Mouse (Mus musculus) CH12.LX (cell line): ENCODE results near the gene Dck. TPM values are rescaled to one million over a fixed set of nuclear protein-coding genes. Genes with fewer than 3 reads are reported as not detected.

ENCODE experiments used
- DNase-seq: peaks from one replicate; pipeline ENCODE4 v3.0.0-alpha.2; 2013; ENCODE audit errors: extremely low read depth
- H3K27ac ChIP-seq: 2 replicates; pipeline ENCODE4 v1.5.1; 2012; ENCODE audit warnings: low read depth, mild to moderate bottlenecking, control low read depth, moderate library complexity; ENCODE audit not compliant: insufficient read depth
- H3K27me3 ChIP-seq: replicated peaks from 2 replicates; pipeline ENCODE3; 2012; ENCODE audit warnings: inconsistent platforms
- H3K36me3 ChIP-seq, 2 experiments: replicated peaks in 1 of 2; 2 replicates each; pipeline versions ENCODE3 to v1.6.1; 2012; ENCODE audit warnings: inconsistent platforms in 1 of 2, low read length in 1 of 2, mild to moderate bottlenecking in 1 of 2, mixed read lengths in 1 of 2, moderate library complexity in 1 of 2; ENCODE audit not compliant: control insufficient read depth in 1 of 2, insufficient read depth in 1 of 2
- H3K4me1 ChIP-seq, 2 experiments: 2 replicates each; pipeline ENCODE4 v1.6.1; 2012; ENCODE audit warnings: inconsistent platforms in 1 of 2, moderate library complexity in 1 of 2; ENCODE audit not compliant: insufficient read depth in 2 of 2, control insufficient read depth in 1 of 2
- H3K4me2 ChIP-seq: 2 replicates; pipeline ENCODE4 v1.6.1; 2012; ENCODE audit warnings: low read depth, mild to moderate bottlenecking, control low read depth; ENCODE audit not compliant: poor library complexity, insufficient read depth, severe bottlenecking
- H3K4me3 ChIP-seq, 3 experiments: fragments of 150-350 bp in 1 of 3; sonication (generic) in 1 of 3; replicated peaks in 1 of 3; 2 replicates each; pipeline versions ENCODE3 to v1.5.1; 2011 to 2012; ENCODE audit warnings: low read depth in 2 of 3, low read length in 2 of 3, mild to moderate bottlenecking in 2 of 3, moderate library complexity in 2 of 3, control low read depth in 1 of 3, improper control_type of control experiment in 1 of 3, inconsistent platforms in 1 of 3, mixed read lengths in 1 of 3; ENCODE audit not compliant: poor library complexity in 1 of 3
- H3K79me2 ChIP-seq: replicated peaks from 2 replicates; pipeline ENCODE4 v1.6.1; 2012; ENCODE audit warnings: mild to moderate bottlenecking, moderate library complexity; ENCODE audit not compliant: control insufficient read depth, poor library complexity, insufficient read depth, severe bottlenecking; ENCODE audit errors: extremely low read depth
- H3K9ac ChIP-seq: 2 replicates; pipeline ENCODE4 v1.6.1; 2012; ENCODE audit warnings: low read depth, mild to moderate bottlenecking, control low read depth, moderate library complexity; ENCODE audit not compliant: insufficient read depth
- H3K9me3 ChIP-seq: replicated peaks from 2 replicates; pipeline ENCODE3; 2012; ENCODE audit warnings: low read length, inconsistent platforms, mixed read lengths
- BHLHE40 ChIP-seq: IDR thresholded peaks from 2 replicates; pipeline ENCODE4 v1.6.1; 2011; ENCODE audit warnings: mild to moderate bottlenecking, low read depth, low read length, improper control_type of control experiment
- CHD1 ChIP-seq: IDR thresholded peaks from 2 replicates; pipeline ENCODE4 v1.6.1; 2012; ENCODE audit warnings: low read depth, low read length, improper control_type of control experiment, inconsistent platforms
- CHD2 ChIP-seq: IDR thresholded peaks from 2 replicates; pipeline ENCODE4 v1.6.1; 2011; ENCODE audit warnings: low read length, improper control_type of control experiment
- E2F4 ChIP-seq: IDR thresholded peaks from 2 replicates; pipeline ENCODE4 v1.6.1; 2011; ENCODE audit warnings: low read depth, low read length, improper control_type of control experiment; ENCODE audit not compliant: insufficient replicate concordance
- ELF1 ChIP-seq: IDR thresholded peaks from 2 replicates; pipeline ENCODE4 v1.6.1; 2014; ENCODE audit warnings: low read depth, mild to moderate bottlenecking, inconsistent platforms, low read length, improper control_type of control experiment
- HCFC1 ChIP-seq: IDR thresholded peaks from 2 replicates; pipeline ENCODE4 v1.6.1; 2012; ENCODE audit warnings: low read depth, mild to moderate bottlenecking, inconsistent platforms, low read length, improper control_type of control experiment
- IRF4 ChIP-seq: IDR thresholded peaks from 2 replicates; pipeline ENCODE4 v1.6.1; 2014; ENCODE audit warnings: low read depth, mild to moderate bottlenecking, inconsistent platforms, low read length, improper control_type of control experiment
- KAT2A ChIP-seq: IDR thresholded peaks from 2 replicates; pipeline ENCODE4 v1.6.1; 2012; ENCODE audit warnings: low read length, improper control_type of control experiment, inconsistent platforms; ENCODE audit not compliant: insufficient replicate concordance
- MAZ ChIP-seq: IDR thresholded peaks from 2 replicates; pipeline ENCODE4 v1.6.1; 2012; ENCODE audit warnings: low read depth, mild to moderate bottlenecking, inconsistent platforms, low read length, improper control_type of control experiment, moderate library complexity
- MYC ChIP-seq: IDR thresholded peaks from 2 replicates; pipeline ENCODE4 v1.6.1; 2011; ENCODE audit warnings: low read depth, mild to moderate bottlenecking, improper control_type of control experiment, low read length
- NRF1 ChIP-seq: IDR thresholded peaks from 2 replicates; pipeline ENCODE4 v1.6.1; 2014; ENCODE audit warnings: low read depth, mild to moderate bottlenecking, inconsistent platforms, low read length, improper control_type of control experiment, moderate library complexity
- PAX5 ChIP-seq: IDR thresholded peaks from 2 replicates; pipeline ENCODE4 v1.6.1; 2012; ENCODE audit warnings: low read length, inconsistent platforms, mixed read lengths
- POLR2A ChIP-seq: IDR thresholded peaks from 2 replicates; pipeline ENCODE4 v1.6.1; 2011; ENCODE audit warnings: low read depth, mild to moderate bottlenecking, improper control_type of control experiment, low read length
- POLR2AphosphoS2 ChIP-seq: IDR thresholded peaks from 2 replicates; pipeline ENCODE4 v1.6.1; 2011; ENCODE audit warnings: low read depth, low read length, improper control_type of control experiment
- RCOR1 ChIP-seq: conservative IDR thresholded peaks from 2 replicates; pipeline ENCODE4 v1.6.1; 2012; ENCODE audit warnings: low read depth, mild to moderate bottlenecking, inconsistent platforms, low read length, improper control_type of control experiment
- SIN3A ChIP-seq: IDR thresholded peaks from 2 replicates; pipeline ENCODE4 v1.6.1; 2012; ENCODE audit warnings: low read length, improper control_type of control experiment, inconsistent platforms
- UBTF ChIP-seq: IDR thresholded peaks from 2 replicates; pipeline ENCODE4 v1.6.1; 2012; ENCODE audit warnings: low read depth, mild to moderate bottlenecking, inconsistent platforms, low read length, improper control_type of control experiment, moderate library complexity
- USF2 ChIP-seq: conservative IDR thresholded peaks from 2 replicates; pipeline ENCODE4 v1.6.1; 2011; ENCODE audit warnings: low read depth, low read length, improper control_type of control experiment
- ZC3H11A ChIP-seq: IDR thresholded peaks from 2 replicates; pipeline ENCODE4 v1.6.1; 2012; ENCODE audit warnings: low read depth, mild to moderate bottlenecking, inconsistent platforms, low read length, improper control_type of control experiment
- ZMIZ1 ChIP-seq: IDR thresholded peaks from 2 replicates; pipeline ENCODE4 v1.6.1; 2012; ENCODE audit warnings: low read depth, mild to moderate bottlenecking, inconsistent platforms, low read length, improper control_type of control experiment
- dilution Hi-C: fragments of 300-500 bp; cut with MboI; formaldehyde crosslinking; loops from 2 replicates; pipeline ENCODE4 v1.14.3; 2020; ENCODE audit warnings: low sequenced_read_pairs; ENCODE audit not compliant: extremely low pct_unique_long_range_greater_than_20kb, extremely low pct_ligation_motif_present
- in situ Hi-C: fragments of 300-500 bp; cut with MboI; formaldehyde crosslinking; loops from 3 replicates; pipeline ENCODE4 v1.14.3; 2019; ENCODE audit warnings: low sequenced_read_pairs, low pct_ligation_motif_present, low pct_unique_long_range_greater_than_20kb, mixed read lengths
- polyA plus RNA-seq: library from polyadenylated mRNA; unstranded; fragments of >175 nt; gene quantifications from 2 replicates; pipeline ENCODE4 v1.2.1, GENCODE M21; 2012; ENCODE audit warnings: low read depth; ENCODE audit not compliant: insufficient read length
- total RNA-seq, 2 experiments: library from RNA; depleted of rRNA; stranded (reverse); fragments of 300-350 nt in 1 of 2; fragments of >200 nt in 1 of 2; gene quantifications; 2 replicates each; pipeline ENCODE4 v1.2.3; 2012 to 2014

Dck gene
- total and polyA plus RNA-seq, 3 experiments = 13.7 to 33.9 (median 25.5) TPM

GRCm38 (mm10) chr5:88807342-88807741 is 42.5 kb downstream of the Dck start:
- H3K9me3 ChIP-seq = no peaks in the 10 kb centered on the region
- peaks cover 0 to 6% of the 10 kb centered on the region in 2 experiments; a peak in 1 of 4 replicates for H3K4me1 ChIP-seq
- no peak for DNase-seq
- dilution Hi-C loops = no loop called here
- TF ChIP-seq POLR2A (no peak), CHD2 (no peak), KAT2A (no peak), IRF4 (no peak), MYC (no peak), ZMIZ1 (no peak), E2F4 (no peak)
- H3K27ac ChIP-seq = no peak overlapping the region
- no peaks in the 10 kb centered on the region for H3K27me3 ChIP-seq
- in situ Hi-C loops = no loop called here
- no peaks in the 10 kb centered on the region for H3K79me2 ChIP-seq
- H3K9ac ChIP-seq = no peak overlapping the region
- no peak overlapping the region for H3K4me3 ChIP-seq
- H3K4me2 ChIP-seq = no peak overlapping the region
- no peaks in the 10 kb centered on the region for H3K36me3 ChIP-seq

- no peak for TF ChIP-seq CHD1
- no peak for TF ChIP-seq HCFC1
- TF ChIP-seq UBTF = no peak
- no peak for TF ChIP-seq USF2
- TF ChIP-seq POLR2AphosphoS2 = no peak
- no peak for TF ChIP-seq PAX5
- no peak for TF ChIP-seq MAZ
- no peak for TF ChIP-seq E2F4
- TF ChIP-seq MYC = no peak
- TF ChIP-seq ZC3H11A = no peak
- no peak for TF ChIP-seq NRF1
- no peak for TF ChIP-seq SIN3A
- TF ChIP-seq BHLHE40 = no peak
- no peak for TF ChIP-seq ELF1
- TF ChIP-seq RCOR1 = no peak
- Histone ChIP-seq H3K9ac (no peak overlapping the region), H3K9me3 (no peaks in the 10 kb centered on the region), H3K36me3 (no peaks in the 10 kb centered on the region), H3K4me3 (no peak overlapping the region), H3K4me1 (no peaks in the 10 kb centered on the region), H3K27me3 (no peaks in the 10 kb centered on the region), H3K27ac (no peak overlapping the region), H3K79me2 (no peaks in the 10 kb centered on the region), H3K4me2 (no peak overlapping the region)
- no peak for DNase-seq
- dilution Hi-C loops = no loop called here
- in situ Hi-C loops = no loop called here
These were observed 48.4 kb downstream of the Dck start for GRCm38 (mm10) chr5:88813188-88813587.
